Mouse (Mus musculus): ENCODE measurements at regions not wholly inside any gene's neighbourhood (a gene's known extent, or its start where the extent isn't known, plus 50 kb on each side); places are given as distances from the start of the nearest gene placed in this dataset.

- H3K36me3 ChIP-seq (ENCODE audit: insufficient read depth) = no peaks in the 10 kb centered on the region
- H3K9me3 ChIP-seq (ENCODE audit: low read depth, low read length) = no peaks in the 10 kb centered on the region
- no peak overlapping the region for H3K4me3 ChIP-seq (ENCODE audit: low read depth, low read length)
- ATAC-seq (ENCODE audit: insufficient read depth) = no peak
- TF ChIP-seq CTCF (IDR thresholded peaks at IDR 0.05; ENCODE audit: low read depth) = no peak
- H3K27me3 ChIP-seq (ENCODE audit: insufficient read depth, low read length) = no peaks in the 10 kb centered on the region; the same call in 1 of the 2 replicates
- WGBS = 67% methylated on average over 5 of the region's 5 CpGs
- peaks cover 3% of the 10 kb centered on the region for H3K4me1 ChIP-seq (ENCODE audit: insufficient read depth)
- DNase-seq = no peak
- no peak overlapping the region for H3K27ac ChIP-seq (ENCODE audit: low read depth)
- no peak overlapping the region for H3K4me2 ChIP-seq
- no peak overlapping the region for H3K9ac ChIP-seq
Measured at GRCm38 (mm10) chr1:73845115-73845514, 279.1 kb downstream of the Tns1 start.

GRCm38 (mm10) chr1:73844574-73844973 is 279.7 kb downstream of the Tns1 start:
- Histone ChIP-seq H3K9me3 (ENCODE audit: low read depth, low read length) (no peaks in the 10 kb centered on the region), H3K4me2 (no peak overlapping the region), H3K4me3 (ENCODE audit: low read depth, low read length) (no peak overlapping the region), H3K9ac (no peak overlapping the region), H3K27ac (ENCODE audit: low read depth) (no peak overlapping the region), H3K36me3 (ENCODE audit: insufficient read depth) (no peaks in the 10 kb centered on the region), H3K27me3 (ENCODE audit: insufficient read depth, low read length) (no peaks in the 10 kb centered on the region; the same call in 1 of the 2 replicates), H3K4me1 (ENCODE audit: insufficient read depth) (peaks cover 3% of the 10 kb centered on the region)
- 51% methylated on average over 3 of the region's 3 CpGs for WGBS
- no peak for TF ChIP-seq CTCF (IDR thresholded peaks at IDR 0.05; ENCODE audit: low read depth)
- no peak for ATAC-seq (ENCODE audit: insufficient read depth)
- DNase-seq = no peak

- TF ChIP-seq CTCF (IDR thresholded peaks at IDR 0.05; ENCODE audit: low read depth) = no peak
- H3K36me3 ChIP-seq (ENCODE audit: insufficient read depth) = no peaks in the 10 kb centered on the region
- no peak overlapping the region for H3K9ac ChIP-seq
- no peak overlapping the region for H3K27ac ChIP-seq (ENCODE audit: low read depth)
- ATAC-seq (ENCODE audit: insufficient read depth) = no peak
- no peak overlapping the region for H3K4me2 ChIP-seq
- H3K4me3 ChIP-seq (ENCODE audit: low read depth, low read length) = no peak overlapping the region
- no peaks in the 10 kb centered on the region for H3K9me3 ChIP-seq (ENCODE audit: low read depth, low read length)
- 62% methylated on average over 2 of the region's 2 CpGs for WGBS
- no peak for DNase-seq
- H3K4me1 ChIP-seq (ENCODE audit: insufficient read depth) = no peaks in the 10 kb centered on the region
- no peaks in the 10 kb centered on the region; the same call in 1 of the 2 replicates for H3K27me3 ChIP-seq (ENCODE audit: insufficient read depth, low read length)
Measured at GRCm38 (mm10) chr1:73839351-73839750, 284.9 kb downstream of the Tns1 start.

- ATAC-seq (ENCODE audit: insufficient read depth) = no peak
- no peak overlapping the region for H3K4me3 ChIP-seq (ENCODE audit: low read depth, low read length)
- H3K36me3 ChIP-seq (ENCODE audit: insufficient read depth) = no peaks in the 10 kb centered on the region
- H3K27ac ChIP-seq (ENCODE audit: low read depth) = no peak overlapping the region
- H3K9me3 ChIP-seq (ENCODE audit: low read depth, low read length) = no peaks in the 10 kb centered on the region
- no peaks in the 10 kb centered on the region for H3K4me1 ChIP-seq (ENCODE audit: insufficient read depth)
- no peak overlapping the region for H3K4me2 ChIP-seq
- DNase-seq = no peak
- H3K9ac ChIP-seq = no peak overlapping the region
- no peaks in the 10 kb centered on the region; the same call in 1 of the 2 replicates for H3K27me3 ChIP-seq (ENCODE audit: insufficient read depth, low read length)
- TF ChIP-seq CTCF (IDR thresholded peaks at IDR 0.05; ENCODE audit: low read depth) = no peak
Measured at GRCm38 (mm10) chr1:73836680-73837079, 287.6 kb downstream of the Tns1 start.

GRCm38 (mm10) chr1:73834566-73834965 is 289.7 kb downstream of the Tns1 start:
- no peak overlapping the region for H3K4me3 ChIP-seq (ENCODE audit: low read depth, low read length)
- H3K4me2 ChIP-seq = no peak overlapping the region
- WGBS = 88% methylated on average over 1 of the region's 1 CpGs

GRCm38 (mm10) chr1:73830486-73831132 is 293.6 kb downstream of the Tns1 start:
- no peaks in the 10 kb centered on the region for H3K27me3 ChIP-seq (ENCODE audit: insufficient read depth, low read length)
- 75% methylated on average over 9 of the region's 9 CpGs for WGBS
- H3K27ac ChIP-seq (ENCODE audit: low read depth) = no peak overlapping the region
- no peaks in the 10 kb centered on the region for H3K9me3 ChIP-seq (ENCODE audit: low read depth, low read length)
- H3K36me3 ChIP-seq (ENCODE audit: insufficient read depth) = no peaks in the 10 kb centered on the region
- TF ChIP-seq CTCF (IDR thresholded peaks at IDR 0.05; ENCODE audit: low read depth) = no peak
- H3K4me3 ChIP-seq (ENCODE audit: low read depth, low read length) = no peak overlapping the region
- H3K4me2 ChIP-seq = no peak overlapping the region
- DNase-seq (no peak), ATAC-seq (ENCODE audit: insufficient read depth) (no peak)
- no peak overlapping the region for H3K9ac ChIP-seq
- 0 out of 2 replicates have a peak, but pooled peaks cover 3% of the 10 kb centered on the region for H3K4me1 ChIP-seq (ENCODE audit: insufficient read depth)

More at GRCm38 (mm10) chr1:73834566-73834965, 289.7 kb downstream of the Tns1 start:
- H3K27ac ChIP-seq (ENCODE audit: low read depth) = no peak overlapping the region
- H3K9me3 ChIP-seq (ENCODE audit: low read depth, low read length) = no peaks in the 10 kb centered on the region
- H3K27me3 ChIP-seq (ENCODE audit: insufficient read depth, low read length) = no peaks in the 10 kb centered on the region
- DNase-seq (no peak), ATAC-seq (ENCODE audit: insufficient read depth) (no peak)
- H3K36me3 ChIP-seq (ENCODE audit: insufficient read depth) = no peaks in the 10 kb centered on the region
- no peak for TF ChIP-seq CTCF (IDR thresholded peaks at IDR 0.05; ENCODE audit: low read depth)
- no peaks in the 10 kb centered on the region for H3K4me1 ChIP-seq (ENCODE audit: insufficient read depth)
- no peak overlapping the region for H3K9ac ChIP-seq

GRCm38 (mm10) chr1:73828996-73829395 is 295.3 kb downstream of the Tns1 start:
- no peak overlapping the region for H3K4me3 ChIP-seq (ENCODE audit: low read depth, low read length)
- peak overlapping the region; percentile 25; the same call in 1 of the 2 replicates for H3K4me2 ChIP-seq
- no peak for TF ChIP-seq CTCF (IDR thresholded peaks at IDR 0.05; ENCODE audit: low read depth)
- no peaks in the 10 kb centered on the region for H3K27me3 ChIP-seq (ENCODE audit: insufficient read depth, low read length)
- 40% methylated on average over 10 of the region's 10 CpGs for WGBS
- DNase-seq (peak; percentile 50), ATAC-seq (ENCODE audit: insufficient read depth) (no peak)
- no peaks in the 10 kb centered on the region for H3K9me3 ChIP-seq (ENCODE audit: low read depth, low read length)
- no peak overlapping the region for H3K27ac ChIP-seq (ENCODE audit: low read depth)
- H3K4me1 ChIP-seq (ENCODE audit: insufficient read depth) = 0 out of 2 replicates have a peak, but pooled peaks cover 8% of the 10 kb centered on the region
- no peaks in the 10 kb centered on the region for H3K36me3 ChIP-seq (ENCODE audit: insufficient read depth)
- H3K9ac ChIP-seq = no peak overlapping the region

Data from lung, embryonic 14.5 days (tissue).